Mouse (Mus musculus): ENCODE measurements around the gene Mdh1b. TPM values are rescaled to one million over a fixed set of nuclear protein-coding genes. Genes with fewer than 3 reads are reported as not detected.

Gene Mdh1b
- polyA plus RNA-seq, 1 experiment from 2014 or later = not detected

Other genes with a start within 250 kb of the Mdh1b start
- not detected in 2 replicates for gene Gm39653, start 114.3 kb downstream of the Mdh1b start, polyA plus RNA-seq (2015; fragmentation: Nextera tagmentation; extraction: Ambion mirVana)
- gene Dytn, start 43.4 kb downstream of the Mdh1b start, polyA plus RNA-seq (2015; fragmentation: Nextera tagmentation; extraction: Ambion mirVana) = not detected in 2 replicates
- 50.7 and 55.7 TPM in 2 replicates for gene Fastkd2, start 296 bp upstream of the Mdh1b start, polyA plus RNA-seq (2015; fragmentation: Nextera tagmentation; extraction: Ambion mirVana)
- gene 4933402D24Rik, start 38.9 kb upstream of the Mdh1b start, polyA plus RNA-seq (2015; fragmentation: Nextera tagmentation; extraction: Ambion mirVana) = 0.27 TPM in 1 of 2 replicates, not detected in the other

All from limb, embryonic 13.5 days (tissue).